Mouse (Mus musculus): ENCODE data around the gene Rptor. TPM values are rescaled to one million over a fixed set of nuclear protein-coding genes. Genes with fewer than 3 reads are reported as not detected.

The Rptor gene
- polyA plus RNA-seq, 2 experiments: 3.7 to 5.8 TPM

GRCm38 (mm10) chr11:119948803-119949202 is 346.1 kb downstream of the Rptor start:
- peaks cover 0 to 36% of the 10 kb centered on the region in 2 experiments; a peak in 2 of 4 replicates for H3K4me1 ChIP-seq (replicated peaks; ENCODE audit: control insufficient read depth in 2 of 2, insufficient read depth in 2 of 2, low read length in 1 of 2)
- DNase-seq (ENCODE audit: low read depth in 3 of 3, low spot score in 3 of 3): no peak

More at GRCm38 (mm10) chr11:119948803-119949202, 346.1 kb downstream of the Rptor start:
- no peak overlapping the region for H3K9ac ChIP-seq (replicated peaks)
- no peak overlapping the region for H3K27ac ChIP-seq
- H3K4me3 ChIP-seq (ENCODE audit: insufficient read depth in 1 of 2, low read depth in 2 of 2, low read length in 2 of 2): no peak overlapping the region
- no peak overlapping the region for H3K4me2 ChIP-seq (ENCODE audit: low read depth)
- no peaks in the 10 kb centered on the region for H3K9me3 ChIP-seq (ENCODE audit: control insufficient read depth, low read length)
- 79% methylated on average over 2 of the region's 2 CpGs for WGBS (ENCODE audit: insufficient replicate concordance)
- TF ChIP-seq EP300 (IDR thresholded peaks at IDR 0.05; ENCODE audit: low read depth) (no peak), CTCF (IDR thresholded peaks at IDR 0.05; ENCODE audit: low read depth) (no peak)
- no peaks in the 10 kb centered on the region for H3K36me3 ChIP-seq (replicated peaks; ENCODE audit: control insufficient read depth, insufficient read depth, low read depth)
- no peak for ATAC-seq (ENCODE audit: insufficient read depth)
- peaks cover 9% of the 10 kb centered on the region for H3K27me3 ChIP-seq (ENCODE audit: control insufficient read depth, insufficient read depth, low read length)

Other genes with a start within 250 kb of the Rptor start
- gene Sgsh, start 247.4 kb upstream of the Rptor start, polyA plus RNA-seq (2012; rRNA removed): 1.2 and 1.3 TPM in 2 replicates
- 1.3 and 2.2 TPM in 2 replicates for gene Sgsh, start 247.4 kb upstream of the Rptor start, polyA plus RNA-seq (2014; fragmentation: Nextera tagmentation; extraction: Ambion mirVana)
- 1.2 TPM in 2 replicates for gene Slc26a11, start 247.3 kb upstream of the Rptor start, polyA plus RNA-seq (2012; rRNA removed)
- 1.1 and 1.2 TPM in 2 replicates for gene Slc26a11, start 247.3 kb upstream of the Rptor start, polyA plus RNA-seq (2014; fragmentation: Nextera tagmentation; extraction: Ambion mirVana)
- 5.4 and 6.5 TPM in 2 replicates for gene Rnf213, start 209.8 kb upstream of the Rptor start, polyA plus RNA-seq (2012; rRNA removed)
- 4.9 and 5.8 TPM in 2 replicates for gene Rnf213, start 209.8 kb upstream of the Rptor start, polyA plus RNA-seq (2014; fragmentation: Nextera tagmentation; extraction: Ambion mirVana)
- 3.9 and 4.3 TPM in 2 replicates for gene Endov, start 111.6 kb upstream of the Rptor start, polyA plus RNA-seq (2012; rRNA removed)
- 5.0 and 5.1 TPM in 2 replicates for gene Endov, start 111.6 kb upstream of the Rptor start, polyA plus RNA-seq (2014; fragmentation: Nextera tagmentation; extraction: Ambion mirVana)
- 0.01 TPM in 1 of 2 replicates, not detected in the other for gene Nptx1, start 55.2 kb upstream of the Rptor start, polyA plus RNA-seq (2012; rRNA removed)
- 0.06 TPM in 1 of 2 replicates, not detected in the other for gene Nptx1, start 55.2 kb upstream of the Rptor start, polyA plus RNA-seq (2014; fragmentation: Nextera tagmentation; extraction: Ambion mirVana)